Mouse (Mus musculus) layer of hippocampus, postnatal 25 days (tissue): ENCODE results near the gene Rnf44. TPM values are rescaled to one million over a fixed set of nuclear protein-coding genes. Genes with fewer than 3 reads are reported as not detected.

Experiments
- total RNA-seq, 2 experiments: library from RNA; stranded (reverse); gene quantifications; 2 replicates each; pipeline ENCODE4 v1.2.3; 2021

The Rnf44 gene
- total RNA-seq, 2 experiments from 2014 or later: 139 to 158 TPM

Other genes starting within 250 kb of the Rnf44 start
- 10 to 100 TPM; 39.4 to 40.0 TPM for gene Thoc3, start 225.1 kb downstream of the Rnf44 start, total RNA-seq
- 10 to 100 TPM; 14.2 to 16.7 TPM for gene Simc1, start 190.1 kb downstream of the Rnf44 start, total RNA-seq
- 100 to 1,000 TPM; 151 to 172 TPM for gene 4833439L19Rik, start 128.5 kb downstream of the Rnf44 start, total RNA-seq
- 10 to 100 TPM; 33.3 to 33.7 TPM for gene Arl10, start 118.9 kb downstream of the Rnf44 start, total RNA-seq
- gene Nop16, start 103.8 kb downstream of the Rnf44 start, total RNA-seq: 10 to 100 TPM; 25.7 to 27.5 TPM
- 100 to 1,000 TPM; 183 to 199 TPM for gene Higd2a, start 103.7 kb downstream of the Rnf44 start, total RNA-seq
- gene Cltb, start 82.6 kb downstream of the Rnf44 start, total RNA-seq: 100 to 1,000 TPM; 269 to 294 TPM
- 10 to 100 TPM; 56.1 to 57.6 TPM for gene Faf2, start 72.1 kb downstream of the Rnf44 start, total RNA-seq
- gene Cdhr2, start 7.6 kb upstream of the Rnf44 start, total RNA-seq: under 1 TPM; 0.25 to 0.31 TPM
- gene Gprin1, start 56.0 kb upstream of the Rnf44 start, total RNA-seq: 100 to 1,000 TPM; 149 to 152 TPM
- gene Sncb, start 72.7 kb upstream of the Rnf44 start, total RNA-seq: 100 to 1,000 TPM; 652 to 677 TPM
- gene Eif4e1b, start 90.1 kb upstream of the Rnf44 start, total RNA-seq: not detected
- 100 to 1,000 TPM in 1 of 2 experiments, 10 to 100 TPM in 1; 97.2 to 104 TPM for gene Tspan17, start 95.5 kb upstream of the Rnf44 start, total RNA-seq